Mouse (Mus musculus) cerebellum, adult 2 months (tissue): ENCODE data around the gene Sco1.

Experiments used
- CTCF ChIP-seq: fragments of 200-500 bp; IDR thresholded peaks from 2 replicates; pipeline ENCODE4 v1.5.1; 2011; ENCODE audit warnings: low read depth, mild to moderate bottlenecking, control low read depth, low read length, moderate library complexity, borderline replicate concordance; ENCODE audit not compliant: insufficient read depth
- POLR2A ChIP-seq: fragments of 200-500 bp; IDR thresholded peaks from 2 replicates; pipeline ENCODE4 v1.6.1; 2011; ENCODE audit warnings: low read length, control low read depth, borderline replicate concordance; ENCODE audit not compliant: insufficient read depth

DNA sequence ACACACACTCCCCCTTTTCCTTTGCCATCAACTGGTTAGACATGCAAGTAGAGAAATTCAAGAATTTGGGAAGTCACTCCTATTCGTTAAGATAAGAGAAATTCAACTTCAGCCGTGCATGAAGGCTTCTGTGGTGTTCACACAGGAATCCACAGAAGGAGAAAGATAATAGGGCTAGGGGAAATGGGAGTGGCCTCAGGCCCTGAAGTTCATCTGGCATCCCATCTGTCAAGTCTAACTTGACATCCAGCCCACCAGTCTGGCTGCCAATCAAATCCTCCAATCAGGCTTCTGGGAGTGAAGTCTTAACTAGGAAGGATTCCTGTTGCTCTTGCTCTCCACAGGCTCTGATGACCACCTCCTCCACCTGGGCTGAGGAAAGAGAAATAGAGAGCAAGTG lies 49.6 kb upstream of the Sco1 start:
- no peak for TF ChIP-seq CTCF
- TF ChIP-seq POLR2A: no peak
